Mouse (Mus musculus) C2C12 (cell line): ENCODE results near the gene Mpc2. TPM values are rescaled to one million over a fixed set of nuclear protein-coding genes. Genes with fewer than 3 reads are reported as not detected.
A peak's percentile ranks its signal among the peaks of the same experiment; 100 is the strongest.

Source experiments
- H3K27me3 ChIP-seq: one replicate; pipeline ENCODE4 v1.6.1; 2011; ENCODE audit not compliant: control insufficient read depth, insufficient read depth, insufficient read length
- H3K36me3 ChIP-seq: one replicate; pipeline ENCODE4 v1.6.1; 2011; ENCODE audit not compliant: control insufficient read depth, insufficient read depth
- H3K4me3 ChIP-seq: one replicate; pipeline ENCODE4 v1.5.1; 2011; ENCODE audit warnings: mild to moderate bottlenecking, control low read depth; ENCODE audit not compliant: poor library complexity, insufficient read depth, severe bottlenecking
- H3K79me2 ChIP-seq: one replicate; pipeline ENCODE4 v1.6.1; 2011; ENCODE audit not compliant: control insufficient read depth, insufficient read depth
- H3K79me3 ChIP-seq: one replicate; pipeline ENCODE4 v1.6.1; 2011; ENCODE audit warnings: low read depth, control low read depth
- H3ac ChIP-seq: one replicate; pipeline ENCODE3; 2011; ENCODE audit warnings: low read depth; ENCODE audit not compliant: control insufficient read depth, insufficient read length
- CEBPB ChIP-seq: IDR thresholded peaks from one replicate; pipeline ENCODE4 v1.6.1; 2011; ENCODE audit warnings: low read depth, mild to moderate bottlenecking, control low read depth, moderate library complexity
- CTCF ChIP-seq: IDR thresholded peaks from one replicate; pipeline ENCODE4 v1.5.1; 2011; ENCODE audit not compliant: control insufficient read depth, insufficient read depth, insufficient read length
- FOSL1 ChIP-seq: IDR thresholded peaks from one replicate; pipeline ENCODE4 v1.8.0; 2011; ENCODE audit warnings: mild to moderate bottlenecking, low read length; ENCODE audit not compliant: poor library complexity, insufficient read depth, severe bottlenecking
- MAX ChIP-seq: IDR thresholded peaks from one replicate; pipeline ENCODE4 v1.6.1; 2011; ENCODE audit warnings: mild to moderate bottlenecking, control low read depth
- MYOD1 ChIP-seq: IDR thresholded peaks from one replicate; pipeline ENCODE4 v1.6.1; 2011; ENCODE audit warnings: low read depth; ENCODE audit not compliant: control insufficient read depth, insufficient read length
- MYOG ChIP-seq: IDR thresholded peaks from one replicate; pipeline ENCODE4 v1.6.1; 2011; ENCODE audit not compliant: control insufficient read depth, insufficient read length; ENCODE audit errors: extremely low read depth
- USF1 ChIP-seq: IDR thresholded peaks from one replicate; pipeline ENCODE4 v1.6.1; 2011; ENCODE audit warnings: low read depth, mild to moderate bottlenecking, control low read depth, moderate library complexity
- polyA plus RNA-seq: library from polyadenylated mRNA; unstranded; fragments of >200 nt; fragmentation: generic; extraction: Trizol; gene quantifications from one replicate; pipeline ENCODE4 v1.2.1, GENCODE M21; 2012; ENCODE audit warnings: missing spikeins

Gene Mpc2
- polyA plus RNA-seq, 1 experiment = 66.8 TPM

DNA sequence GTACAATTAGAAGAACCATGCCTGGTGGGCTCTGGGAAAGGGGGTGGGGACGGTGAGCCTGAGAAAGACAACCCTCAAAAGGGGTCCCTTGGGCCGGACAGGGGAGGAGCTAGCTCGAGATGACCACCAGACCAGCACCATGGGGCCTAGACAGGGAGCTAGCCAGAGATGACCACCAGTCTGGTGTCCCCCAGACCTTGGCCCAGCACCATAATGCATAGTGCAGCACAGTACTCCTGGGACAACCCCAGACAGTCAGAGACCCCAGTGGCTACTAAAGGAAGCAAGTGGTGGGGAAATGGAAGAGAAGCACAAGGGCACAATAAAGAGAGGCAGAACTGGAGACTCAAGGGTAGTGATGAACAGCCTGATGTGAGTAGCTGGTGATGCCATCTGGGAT is 19.6 kb upstream of the Mpc2 start:
- no peak overlapping the region for H3K4me3 ChIP-seq
- peaks cover 30% of the 10 kb centered on the region for H3K79me2 ChIP-seq
- H3ac ChIP-seq = no peak overlapping the region
- H3K79me3 ChIP-seq = no peaks in the 10 kb centered on the region
- no peaks in the 10 kb centered on the region for H3K27me3 ChIP-seq
- H3K36me3 ChIP-seq = no peaks in the 10 kb centered on the region
- TF ChIP-seq USF1 (no peak), CEBPB (no peak), FOSL1 (no peak)

DNA sequence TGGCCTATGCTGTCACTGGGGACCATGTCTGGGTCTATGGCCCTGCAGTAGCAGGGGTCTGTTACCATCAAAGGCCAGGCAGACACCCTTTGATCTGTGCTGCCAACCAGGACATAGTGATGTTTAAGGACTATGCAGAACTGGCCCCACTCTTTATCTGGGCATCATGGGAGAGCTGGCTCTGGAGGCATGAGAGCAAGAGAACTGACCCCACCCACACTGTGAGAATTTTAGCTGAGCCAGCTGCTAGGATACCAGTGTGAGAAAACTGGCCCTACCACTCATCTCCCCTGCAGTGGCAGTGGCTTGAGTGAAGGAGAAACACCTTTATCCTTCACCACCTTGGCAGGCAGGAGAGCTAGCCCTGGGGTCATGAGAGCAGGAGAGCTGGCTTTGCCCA is 19.2 kb upstream of the Mpc2 start:
- Histone ChIP-seq H3ac (no peak overlapping the region), H3K4me3 (no peak overlapping the region), H3K27me3 (no peaks in the 10 kb centered on the region), H3K79me3 (no peaks in the 10 kb centered on the region), H3K36me3 (no peaks in the 10 kb centered on the region), H3K79me2 (peaks cover 30% of the 10 kb centered on the region)
- TF ChIP-seq CEBPB = no peak
- TF ChIP-seq USF1 = no peak
- no peak for TF ChIP-seq CTCF
- TF ChIP-seq MYOD1 = no peak
- TF ChIP-seq FOSL1 = no peak
- TF ChIP-seq MAX = no peak
- TF ChIP-seq MYOG = no peak

DNA sequence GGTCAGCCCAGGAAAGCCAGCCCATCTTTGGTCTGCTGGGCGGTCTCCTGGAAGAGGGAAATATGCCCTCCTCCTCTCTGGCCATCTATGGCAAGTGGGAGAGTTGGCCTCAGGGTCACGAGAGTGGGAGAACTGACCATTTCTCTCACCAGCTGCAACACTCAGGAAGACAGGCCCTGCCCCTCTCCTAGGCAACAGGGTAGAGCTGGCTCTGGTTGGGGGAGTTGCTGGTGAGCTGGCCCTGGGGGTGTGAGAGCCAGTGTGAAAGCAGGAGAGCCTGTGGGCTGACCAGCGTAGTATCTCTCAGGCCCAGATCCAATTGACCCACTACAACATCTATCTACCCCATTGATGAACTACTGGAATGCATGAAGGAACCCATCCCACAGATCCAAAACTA is 18.7 kb upstream of the Mpc2 start:
- H3K27me3 ChIP-seq = no peaks in the 10 kb centered on the region
- no peak for TF ChIP-seq FOSL1
- no peak for TF ChIP-seq CTCF
- no peak for TF ChIP-seq MAX
- TF ChIP-seq USF1 = no peak
- TF ChIP-seq CEBPB = no peak
- TF ChIP-seq MYOD1 = no peak
- no peak for TF ChIP-seq MYOG
- H3K79me3 ChIP-seq = no peaks in the 10 kb centered on the region
- H3ac ChIP-seq = no peak overlapping the region
- peaks cover 30% of the 10 kb centered on the region for H3K79me2 ChIP-seq
- H3K4me3 ChIP-seq = no peak overlapping the region
- H3K36me3 ChIP-seq = no peaks in the 10 kb centered on the region

DNA sequence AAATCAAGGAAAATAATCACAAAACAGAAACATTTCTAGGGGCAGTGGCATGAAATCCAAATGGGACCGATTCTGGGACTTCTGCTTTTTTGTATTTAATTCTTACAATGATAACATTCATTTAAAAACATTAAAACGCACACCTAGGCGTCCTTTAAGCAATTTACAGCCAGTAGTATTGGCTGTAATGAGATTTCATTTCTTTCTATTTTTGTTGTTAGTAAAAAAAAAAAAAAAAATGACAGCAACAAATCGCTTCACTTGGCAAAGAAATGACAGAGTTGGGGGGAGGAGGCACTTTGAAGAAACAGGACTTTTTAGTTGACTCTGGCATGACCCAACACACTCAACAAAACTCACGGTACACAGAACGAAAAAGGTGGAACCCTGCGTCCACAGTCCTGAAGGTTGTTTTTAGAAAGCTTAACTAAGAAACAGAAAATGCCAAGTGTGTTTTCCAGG is 1.4 kb upstream of the Mpc2 start:
- TF ChIP-seq MYOG = no peak
- no peak for TF ChIP-seq MYOD1
- TF ChIP-seq MAX = no peak
- no peak for TF ChIP-seq USF1
- TF ChIP-seq CEBPB = no peak
- TF ChIP-seq FOSL1 = no peak
- no peak for TF ChIP-seq CTCF
- Histone ChIP-seq H3K36me3 (no peaks in the 10 kb centered on the region), H3K79me2 (peaks cover 29% of the 10 kb centered on the region), H3K4me3 (peak overlapping the region; percentile 74), H3ac (peak overlapping the region; percentile 93), H3K79me3 (peaks cover 4% of the 10 kb centered on the region), H3K27me3 (no peaks in the 10 kb centered on the region)

DNA sequence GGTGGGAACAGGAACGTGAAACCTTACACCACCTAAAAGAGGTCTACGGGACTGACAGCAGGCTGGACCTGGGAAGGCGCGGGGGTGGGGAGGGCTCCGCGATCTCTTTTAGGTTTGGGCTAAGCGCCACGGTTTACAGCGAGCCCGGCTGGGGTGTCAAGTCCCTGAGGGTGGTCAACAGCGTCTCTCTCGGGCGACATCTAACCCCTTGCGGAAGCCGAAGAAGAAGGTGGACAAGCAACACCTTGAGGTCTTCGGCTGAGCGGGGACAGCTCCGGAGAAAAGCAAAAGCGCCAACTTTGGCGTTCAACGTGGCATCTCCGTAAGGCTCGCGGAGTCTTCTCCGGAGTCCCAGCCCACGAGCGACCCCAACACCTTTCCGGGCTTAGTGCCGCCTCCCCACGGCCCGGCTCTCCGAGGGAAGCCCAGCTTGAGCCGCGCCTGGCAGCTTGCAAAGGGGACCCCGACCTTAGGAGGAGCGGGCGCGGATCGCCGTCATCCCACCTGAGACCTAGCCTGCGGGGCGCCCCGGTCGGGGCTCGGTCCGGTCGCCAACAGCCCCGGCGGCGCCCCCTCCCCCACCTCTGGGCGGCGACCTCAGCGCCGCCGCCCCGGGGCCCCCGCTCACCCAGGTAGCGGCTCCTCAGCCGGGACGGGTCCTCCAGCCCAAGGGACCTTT is 795 bp upstream of the Mpc2 start:
- peak overlapping the region; percentile 93 for H3ac ChIP-seq
- no peaks in the 10 kb centered on the region for H3K36me3 ChIP-seq
- H3K27me3 ChIP-seq = no peaks in the 10 kb centered on the region
- peak overlapping the region; percentile 74 for H3K4me3 ChIP-seq
- peaks cover 4% of the 10 kb centered on the region for H3K79me3 ChIP-seq
- TF ChIP-seq USF1 (no peak), MAX (no peak), CTCF (no peak), FOSL1 (no peak), MYOG (no peak), CEBPB (no peak), MYOD1 (no peak)
- H3K79me2 ChIP-seq = peaks cover 29% of the 10 kb centered on the region

DNA sequence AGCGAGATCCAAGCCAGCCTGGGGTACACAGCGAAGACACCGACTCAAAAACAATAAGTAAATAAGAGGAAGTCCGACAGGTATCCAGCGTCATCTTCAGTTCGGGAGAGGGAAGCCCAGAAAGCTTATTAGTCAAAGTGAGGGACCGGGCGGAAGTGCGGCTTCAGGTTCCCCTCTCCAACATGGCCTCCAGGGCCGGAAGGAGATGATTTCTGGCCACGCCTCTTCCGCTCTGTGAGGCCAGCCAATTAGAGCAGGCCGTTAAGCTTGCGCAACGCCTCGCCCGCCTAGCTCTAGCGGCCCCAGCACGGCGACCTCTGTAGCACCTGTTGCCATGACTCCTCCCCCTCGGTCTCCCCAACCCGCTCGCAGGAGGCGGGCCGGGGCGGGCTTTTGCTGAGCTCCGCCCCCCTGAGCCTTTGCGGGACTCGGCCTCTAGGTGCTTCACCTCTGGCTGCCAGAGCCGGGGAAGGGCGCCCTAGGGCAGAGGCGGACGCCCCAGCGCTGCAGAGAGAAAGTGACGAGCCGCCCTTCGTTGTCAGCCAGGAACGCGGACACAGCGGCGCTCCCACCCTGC is 452 bp downstream of the Mpc2 start:
- Histone ChIP-seq H3K36me3 (no peaks in the 10 kb centered on the region), H3K79me3 (peaks cover 4% of the 10 kb centered on the region), H3K4me3 (peak overlapping the region; percentile 74), H3ac (peak overlapping the region; percentile 95), H3K79me2 (peaks cover 29% of the 10 kb centered on the region), H3K27me3 (no peaks in the 10 kb centered on the region)
- TF ChIP-seq FOSL1 (no peak), MYOD1 (peak; percentile 76), MYOG (no peak), CEBPB (peak; percentile 98), MAX (peak; percentile 18), CTCF (peak; percentile 6)
